Mouse (Mus musculus): Measurements from ENCODE around the gene Pmis2. TPM values are rescaled to one million over a fixed set of nuclear protein-coding genes. Genes with fewer than 3 reads are reported as not detected.

The Pmis2 gene
- polyA plus RNA-seq, 1 experiment from 2014 or later, result not detected

- 0 out of 2 replicates have a peak, but pooled peaks cover 3% of the 10 kb centered on the region for H3K27me3 ChIP-seq
- no peaks in the 10 kb centered on the region for H3K36me3 ChIP-seq
- no peak overlapping the region for H3K9ac ChIP-seq (replicated peaks)
- WGBS, result 67% methylated on average over 5 of the region's 5 CpGs
- ATAC-seq (ENCODE audit: low FRiP score, low read depth), result no peak
- no peak overlapping the region for H3K27ac ChIP-seq (replicated peaks)
- H3K4me1 ChIP-seq, result no peaks in the 10 kb centered on the region
- 0 out of 2 replicates have a peak, but pooled peaks cover 4% of the 10 kb centered on the region for H3K9me3 ChIP-seq
- no peak overlapping the region for H3K4me2 ChIP-seq (replicated peaks)
- no peak overlapping the region for H3K4me3 ChIP-seq
Measured at GRCm38 (mm10) chr7:30678263-30678975, 7.0 kb upstream of the Pmis2 start.

- no peaks in the 10 kb centered on the region for H3K36me3 ChIP-seq
- no peaks in the 10 kb centered on the region for H3K9me3 ChIP-seq
- peaks cover 10% of the 10 kb centered on the region for H3K4me1 ChIP-seq
- ATAC-seq (ENCODE audit: low FRiP score, low read depth), result no peak
- 43% methylated on average over 3 of the region's 3 CpGs for WGBS
- H3K4me3 ChIP-seq, result no peak overlapping the region
- no peak overlapping the region for H3K27ac ChIP-seq (replicated peaks)
- H3K9ac ChIP-seq (replicated peaks), result no peak overlapping the region
- H3K4me2 ChIP-seq (replicated peaks), result no peak overlapping the region
- H3K27me3 ChIP-seq, result peaks cover 5% of the 10 kb centered on the region; the same call in 1 of the 2 replicates
Measured at GRCm38 (mm10) chr7:30669229-30669628, 2.2 kb downstream of the Pmis2 start.

GRCm38 (mm10) chr7:30665321-30665720 lies 6.1 kb downstream of the Pmis2 start:
- Histone ChIP-seq H3K4me3 (peak overlapping the region; percentile 71), H3K4me1 (peaks cover 13% of the 10 kb centered on the region), H3K9ac (replicated peaks) (peak overlapping the region; percentile 68), H3K27me3 (peaks cover 5% of the 10 kb centered on the region; the same call in 1 of the 2 replicates), H3K9me3 (no peaks in the 10 kb centered on the region), H3K27ac (replicated peaks) (0 out of 2 replicates have a peak overlapping the region, but pooled peaks have one; percentile 20), H3K36me3 (peaks cover 23% of the 10 kb centered on the region), H3K4me2 (replicated peaks) (peak overlapping the region; percentile 92)
- WGBS, result 6% methylated on average over 11 of the region's 11 CpGs
- ATAC-seq (ENCODE audit: low FRiP score, low read depth), result peak; percentile 63

GRCm38 (mm10) chr7:30664529-30665200 lies 6.7 kb downstream of the Pmis2 start, which contains the start of gene Haus5:
Gene Haus5, minus strand, starts transcription at chr7:30664994.
- peaks cover 13% of the 10 kb centered on the region for H3K4me1 ChIP-seq
- H3K9me3 ChIP-seq, result no peaks in the 10 kb centered on the region
- ATAC-seq (ENCODE audit: low FRiP score, low read depth), result peak; percentile 93
- H3K27me3 ChIP-seq, result peaks cover 5% of the 10 kb centered on the region; the same call in 1 of the 2 replicates
- peak within 1 kb of the TSS; percentile 92 for H3K4me2 ChIP-seq (replicated peaks)
- H3K4me3 ChIP-seq, result peak within 1 kb of the TSS; percentile 71
- 1% methylated on average over 34 of the region's 34 CpGs for WGBS
- H3K9ac ChIP-seq (replicated peaks), result peak within 1 kb of the TSS; percentile 68
- H3K36me3 ChIP-seq, result peaks cover 30% of the 10 kb centered on the region
- H3K27ac ChIP-seq (replicated peaks), result peak within 1 kb of the TSS; percentile 46; the same call in 1 of the 2 replicates

- Histone ChIP-seq H3K36me3 (peaks cover 65% of the 10 kb centered on the region), H3K9me3 (no peaks in the 10 kb centered on the region), H3K4me1 (peaks cover 7% of the 10 kb centered on the region), H3K27me3 (no peaks in the 10 kb centered on the region), H3K9ac (replicated peaks) (peak within 1 kb of the TSS; percentile 90), H3K27ac (replicated peaks) (peak within 1 kb of the TSS; percentile 67), H3K4me2 (replicated peaks) (peak within 1 kb of the TSS; percentile 96), H3K4me3 (peak within 1 kb of the TSS; percentile 87)
- 2% methylated on average over 59 of the region's 59 CpGs for WGBS
- ATAC-seq (ENCODE audit: low FRiP score, low read depth), result peak; percentile 99
Measured at GRCm38 (mm10) chr7:30649591-30650540, 21.5 kb downstream of the Pmis2 start, which contains the start of gene Rbm42. Gene Rbm42, minus strand, starts transcription at chr7:30650317.

GRCm38 (mm10) chr7:30639083-30639482 lies 32.3 kb downstream of the Pmis2 start:
- Histone ChIP-seq H3K9me3 (no peaks in the 10 kb centered on the region), H3K9ac (replicated peaks) (no peak overlapping the region), H3K4me3 (no peak overlapping the region), H3K27ac (replicated peaks) (no peak overlapping the region), H3K27me3 (peaks cover 44% of the 10 kb centered on the region), H3K4me2 (replicated peaks) (no peak overlapping the region), H3K4me1 (peaks cover 7% of the 10 kb centered on the region), H3K36me3 (peaks cover 39% of the 10 kb centered on the region)
- 33% methylated on average over 4 of the region's 4 CpGs for WGBS
- no peak for ATAC-seq (ENCODE audit: low FRiP score, low read depth)

- peaks cover 69% of the 10 kb centered on the region for H3K27me3 ChIP-seq
Measured at GRCm38 (mm10) chr7:30636395-30636794, 35.0 kb downstream of the Pmis2 start.

GRCm38 (mm10) chr7:30635752-30636151 lies 35.7 kb downstream of the Pmis2 start, which contains the start of gene Etv2:
Gene Etv2, minus strand, starts transcription at chr7:30635852.
- Histone ChIP-seq H3K4me2 (replicated peaks) (peak within 1 kb of the TSS; percentile 38), H3K9ac (replicated peaks) (no peak within 1 kb of the TSS), H3K27me3 (peaks cover 75% of the 10 kb centered on the region), H3K36me3 (peaks cover 8% of the 10 kb centered on the region), H3K4me1 (peaks cover 7% of the 10 kb centered on the region), H3K4me3 (peak within 1 kb of the TSS; percentile 19), H3K9me3 (no peaks in the 10 kb centered on the region), H3K27ac (replicated peaks) (no peak within 1 kb of the TSS)
- ATAC-seq (ENCODE audit: low FRiP score, low read depth), result no peak
- WGBS, result 2% methylated on average over 5 of the region's 5 CpGs

More at GRCm38 (mm10) chr7:30636395-30636794, 35.0 kb downstream of the Pmis2 start:
- no peak for ATAC-seq (ENCODE audit: low FRiP score, low read depth)
- no peak overlapping the region for H3K9ac ChIP-seq (replicated peaks)
- no peaks in the 10 kb centered on the region for H3K9me3 ChIP-seq
- peaks cover 7% of the 10 kb centered on the region for H3K4me1 ChIP-seq
- no peak overlapping the region for H3K27ac ChIP-seq (replicated peaks)
- H3K4me2 ChIP-seq (replicated peaks), result no peak overlapping the region
- WGBS, result 40% methylated on average over 11 of the region's 11 CpGs
- no peak overlapping the region for H3K4me3 ChIP-seq
- peaks cover 14% of the 10 kb centered on the region for H3K36me3 ChIP-seq

- H3K4me2 ChIP-seq (replicated peaks), result peak overlapping the region; percentile 38
Measured at GRCm38 (mm10) chr7:30634621-30635020, 36.8 kb downstream of the Pmis2 start.

GRCm38 (mm10) chr7:30633762-30634412 lies 37.5 kb downstream of the Pmis2 start:
- WGBS, result 6% methylated on average over 27 of the region's 27 CpGs
- Histone ChIP-seq H3K4me3 (no peak overlapping the region), H3K4me1 (peaks cover 7% of the 10 kb centered on the region), H3K4me2 (replicated peaks) (0 out of 2 replicates have a peak overlapping the region, but pooled peaks have one; percentile 5), H3K9me3 (no peaks in the 10 kb centered on the region), H3K36me3 (no peaks in the 10 kb centered on the region), H3K9ac (replicated peaks) (no peak overlapping the region), H3K27me3 (peaks cover 86% of the 10 kb centered on the region), H3K27ac (replicated peaks) (no peak overlapping the region)
- ATAC-seq (ENCODE audit: low FRiP score, low read depth), result no peak

More at GRCm38 (mm10) chr7:30634621-30635020, 36.8 kb downstream of the Pmis2 start:
- H3K4me1 ChIP-seq, result peaks cover 7% of the 10 kb centered on the region
- no peak overlapping the region for H3K27ac ChIP-seq (replicated peaks)
- no peaks in the 10 kb centered on the region for H3K36me3 ChIP-seq
- WGBS, result 2% methylated on average over 20 of the region's 20 CpGs
- 0 out of 2 replicates have a peak, but pooled peaks have one; percentile 54 for ATAC-seq (ENCODE audit: low FRiP score, low read depth)
- H3K4me3 ChIP-seq, result peak overlapping the region; percentile 19
- H3K27me3 ChIP-seq, result peaks cover 83% of the 10 kb centered on the region
- H3K9me3 ChIP-seq, result no peaks in the 10 kb centered on the region
- no peak overlapping the region for H3K9ac ChIP-seq (replicated peaks)

GRCm38 (mm10) chr7:30629013-30629412 lies 42.4 kb downstream of the Pmis2 start:
- H3K4me2 ChIP-seq (replicated peaks), result no peak overlapping the region
- H3K27ac ChIP-seq (replicated peaks), result no peak overlapping the region
- H3K36me3 ChIP-seq, result peaks cover 4% of the 10 kb centered on the region
- no peak overlapping the region for H3K9ac ChIP-seq (replicated peaks)
- ATAC-seq (ENCODE audit: low FRiP score, low read depth), result no peak
- H3K27me3 ChIP-seq, result peaks cover 45% of the 10 kb centered on the region
- no peaks in the 10 kb centered on the region for H3K9me3 ChIP-seq
- H3K4me3 ChIP-seq, result no peak overlapping the region
- peaks cover 12% of the 10 kb centered on the region for H3K4me1 ChIP-seq
